Mouse (Mus musculus) heart, embryonic 14.5 days (tissue): ENCODE measurements around the gene Rps6ka2. TPM values are rescaled to one million over a fixed set of nuclear protein-coding genes. Genes with fewer than 3 reads are reported as not detected.

Experiments used
- ATAC-seq: fragments of 200-750 bp; cut with Nextera tagmentation; 2 replicates; pipeline ENCODE4 v1.8.0; 2017; ENCODE audit warnings: low read depth, moderate TSS enrichment; ENCODE audit not compliant: insufficient number of reproducible peaks, insufficient read depth, low FRiP score
- H3K27ac ChIP-seq, 2 experiments: fragments of 200-500 bp in 1 of 2; fragments of 300-500 bp in 1 of 2; sonication (generic) in 1 of 2; replicated peaks in 1 of 2; 2 replicates each; pipeline ENCODE4 v1.5.1; 2012 to 2014; ENCODE audit warnings: low read depth in 2 of 2, low read length in 2 of 2, control low read depth in 1 of 2, mild to moderate bottlenecking in 1 of 2, mixed read lengths in 1 of 2; ENCODE audit not compliant: control insufficient read depth in 1 of 2, insufficient read depth in 1 of 2
- H3K27me3 ChIP-seq: fragments of 300-500 bp; sonication (generic); 2 replicates; pipeline ENCODE4 v1.6.1; 2014; ENCODE audit warnings: mild to moderate bottlenecking, low read length, control low read depth; ENCODE audit not compliant: control insufficient read depth, insufficient read depth
- H3K36me3 ChIP-seq: fragments of 300-500 bp; sonication (generic); 2 replicates; pipeline ENCODE4 v1.6.1; 2014; ENCODE audit warnings: mild to moderate bottlenecking, control low read depth, low read length, mixed read lengths; ENCODE audit not compliant: control insufficient read depth, insufficient read depth
- H3K4me1 ChIP-seq, 2 experiments: fragments of 200-500 bp in 1 of 2; fragments of 300-500 bp in 1 of 2; sonication (generic) in 1 of 2; 2 replicates each; pipeline ENCODE4 v1.6.1; 2012 to 2014; ENCODE audit warnings: low read length in 2 of 2, control low read depth in 1 of 2, mixed read lengths in 1 of 2; ENCODE audit not compliant: control insufficient read depth in 2 of 2, insufficient read depth in 2 of 2
- H3K4me2 ChIP-seq: fragments of 300-500 bp; sonication (generic); 2 replicates; pipeline ENCODE4 v1.6.1; 2014; ENCODE audit warnings: mild to moderate bottlenecking, low read length
- H3K4me3 ChIP-seq, 2 experiments: fragments of 200-500 bp in 1 of 2; fragments of 300-500 bp in 1 of 2; sonication (generic) in 1 of 2; 2 replicates each; pipeline ENCODE4 v1.5.1; 2012 to 2014; ENCODE audit warnings: low read length in 2 of 2, mild to moderate bottlenecking in 2 of 2, control low read depth in 1 of 2, low read depth in 1 of 2, moderate library complexity in 1 of 2; ENCODE audit not compliant: control insufficient read depth in 1 of 2, insufficient read depth in 1 of 2
- H3K9ac ChIP-seq: fragments of 300-500 bp; sonication (generic); 2 replicates; pipeline ENCODE4 v1.6.1; 2014; ENCODE audit warnings: mild to moderate bottlenecking, low read length
- H3K9me3 ChIP-seq: fragments of 300-500 bp; sonication (generic); 2 replicates; pipeline ENCODE4 v1.6.1; 2016; ENCODE audit warnings: low read length, control low read depth; ENCODE audit not compliant: control insufficient read depth
- WGBS: fragments of 180-500 bp; shearing (Covaris S2); extraction: QIAGEN DNeasy Blood & Tissue Kit; methylation state at CpG from one replicate; pipeline ENCODE4 v1.1.7; 2014; 5-methylcytosine and 5-hydroxymethylcytosine counted together
- polyA plus RNA-seq: library from polyadenylated mRNA; unstranded; fragments of >200 nt; fragmentation: Nextera tagmentation; extraction: Ambion mirVana; gene quantifications from 2 replicates; pipeline ENCODE4 v1.2.1, GENCODE M21; 2014

Rps6ka2 gene
- polyA plus RNA-seq, 1 experiment from 2014 or later, result 43.7 TPM

DNA sequence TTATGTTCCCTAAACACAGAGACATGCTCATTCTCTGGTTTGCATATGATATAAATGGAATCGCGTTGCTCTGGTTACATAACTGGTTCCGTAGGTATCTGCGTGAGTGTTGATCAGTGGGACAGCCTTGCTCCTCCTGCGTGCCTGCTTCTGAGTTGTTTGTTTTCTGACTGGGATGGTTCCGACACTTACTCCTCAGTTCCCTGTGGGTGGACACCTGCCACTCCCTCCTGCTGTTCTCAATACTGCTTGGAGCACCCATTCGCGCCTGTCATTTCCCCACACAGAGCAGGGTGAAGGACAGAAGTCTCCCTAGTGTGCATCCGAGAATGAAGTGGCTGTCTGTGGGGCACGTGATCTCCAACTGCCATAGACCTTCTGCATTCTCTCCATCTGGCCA lies 20.1 kb downstream of the Rps6ka2 start:
- Histone ChIP-seq H3K4me1 (peaks cover 5 to 8% of the 10 kb centered on the region in 2 experiments; a peak in 3 of 4 replicates), H3K36me3 (peaks cover 19% of the 10 kb centered on the region), H3K27me3 (no peaks in the 10 kb centered on the region), H3K4me3 (no peak overlapping the region), H3K27ac (no peak overlapping the region), H3K4me2 (no peak overlapping the region), H3K9ac (no peak overlapping the region), H3K9me3 (no peaks in the 10 kb centered on the region)
- ATAC-seq, result no peak
- WGBS, result 81% methylated on average over 10 of the region's 10 CpGs

- no peak overlapping the region for H3K4me2 ChIP-seq
- no peaks in the 10 kb centered on the region for H3K36me3 ChIP-seq
- no peak for ATAC-seq
- H3K27me3 ChIP-seq, result no peaks in the 10 kb centered on the region
- H3K9me3 ChIP-seq, result no peaks in the 10 kb centered on the region
- no peak overlapping the region for H3K9ac ChIP-seq
- no peak overlapping the region for H3K27ac ChIP-seq
- WGBS, result 64% methylated on average over 7 of the region's 7 CpGs
- peaks cover 22 to 27% of the 10 kb centered on the region in 2 experiments for H3K4me1 ChIP-seq
- no peak overlapping the region for H3K4me3 ChIP-seq
Observed at GRCm38 (mm10) chr17:7194140-7194840, 24.4 kb downstream of the Rps6ka2 start.

DNA sequence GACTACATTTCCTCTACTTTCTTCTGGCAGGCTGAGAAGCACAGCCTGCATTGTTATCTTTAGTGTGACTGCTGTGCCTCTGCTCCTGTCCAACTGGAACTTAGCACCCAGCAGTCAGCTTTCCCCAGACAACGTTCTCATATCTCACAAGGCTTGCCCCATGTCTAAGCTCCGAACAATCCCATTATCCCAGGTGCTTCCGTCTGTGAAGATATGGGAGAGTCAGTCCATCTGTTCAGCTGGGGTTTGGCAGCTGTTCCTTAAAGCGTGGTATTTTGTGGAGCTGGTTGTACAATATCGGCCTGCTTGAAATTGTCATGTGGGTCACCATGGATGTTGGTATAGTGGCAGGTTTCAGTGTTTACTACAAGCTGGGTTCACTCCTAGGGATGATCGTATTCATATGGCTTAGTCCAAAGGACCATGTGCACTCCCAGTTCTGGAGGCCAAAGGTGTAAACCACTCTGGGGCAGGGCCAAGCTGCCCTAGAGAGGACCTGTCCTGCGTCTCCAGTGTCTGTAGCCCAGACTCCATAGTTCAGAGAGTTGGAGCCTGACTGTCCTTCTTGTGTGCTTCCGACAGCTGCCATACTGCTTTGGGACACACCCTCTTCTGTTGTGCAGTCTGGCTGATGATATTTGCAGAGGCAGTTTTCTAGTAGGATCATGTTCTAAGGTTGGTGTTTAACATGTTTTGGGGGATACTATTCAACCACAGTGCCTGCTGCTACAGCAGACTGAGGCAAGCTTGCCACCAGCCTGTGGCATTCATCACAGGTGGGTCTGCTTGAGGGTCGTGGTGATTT lies 27.4 kb downstream of the Rps6ka2 start:
- 36% methylated on average over 9 of the region's 9 CpGs for WGBS
- H3K9ac ChIP-seq, result peak overlapping the region; percentile 34; the same call in 1 of the 2 replicates
- H3K4me3 ChIP-seq, result no peak overlapping the region
- H3K36me3 ChIP-seq, result no peaks in the 10 kb centered on the region
- H3K9me3 ChIP-seq, result no peaks in the 10 kb centered on the region
- H3K27ac ChIP-seq, result peak overlapping the region; percentile 5 to 53; a peak in 1 of 4 replicates
- peaks cover 22 to 27% of the 10 kb centered on the region in 2 experiments for H3K4me1 ChIP-seq
- ATAC-seq, result 0 out of 2 replicates have a peak, but pooled peaks have one; percentile 19
- peak overlapping the region; percentile 11; the same call in 1 of the 2 replicates for H3K4me2 ChIP-seq
- no peaks in the 10 kb centered on the region for H3K27me3 ChIP-seq

GRCm38 (mm10) chr17:7204771-7205406 lies 35.0 kb downstream of the Rps6ka2 start:
- Histone ChIP-seq H3K36me3 (no peaks in the 10 kb centered on the region), H3K4me3 (no peak overlapping the region), H3K27ac (no peak overlapping the region), H3K27me3 (no peaks in the 10 kb centered on the region), H3K9me3 (no peaks in the 10 kb centered on the region), H3K4me1 (peaks cover 10 to 11% of the 10 kb centered on the region in 2 experiments), H3K9ac (no peak overlapping the region), H3K4me2 (no peak overlapping the region)
- 69% methylated on average over 11 of the region's 11 CpGs for WGBS
- no peak for ATAC-seq

- Histone ChIP-seq H3K4me3 (no peak overlapping the region), H3K4me1 (peaks cover 12 to 14% of the 10 kb centered on the region in 2 experiments), H3K27me3 (no peaks in the 10 kb centered on the region), H3K9me3 (no peaks in the 10 kb centered on the region), H3K4me2 (no peak overlapping the region), H3K36me3 (no peaks in the 10 kb centered on the region), H3K27ac (no peak overlapping the region), H3K9ac (no peak overlapping the region)
- WGBS, result 74% methylated on average over 6 of the region's 6 CpGs
- no peak for ATAC-seq
Observed at GRCm38 (mm10) chr17:7206434-7207145, 36.7 kb downstream of the Rps6ka2 start.

- ATAC-seq, result no peak
- 80% methylated on average over 11 of the region's 11 CpGs for WGBS
- no peak overlapping the region for H3K4me2 ChIP-seq
- H3K9ac ChIP-seq, result no peak overlapping the region
- peaks cover 11 to 18% of the 10 kb centered on the region in 2 experiments for H3K4me1 ChIP-seq
- H3K27me3 ChIP-seq, result no peaks in the 10 kb centered on the region
- H3K36me3 ChIP-seq, result no peaks in the 10 kb centered on the region
- no peak overlapping the region for H3K27ac ChIP-seq
- no peaks in the 10 kb centered on the region for H3K9me3 ChIP-seq
- H3K4me3 ChIP-seq, result no peak overlapping the region
Observed at GRCm38 (mm10) chr17:7210648-7211047, 40.7 kb downstream of the Rps6ka2 start.

DNA sequence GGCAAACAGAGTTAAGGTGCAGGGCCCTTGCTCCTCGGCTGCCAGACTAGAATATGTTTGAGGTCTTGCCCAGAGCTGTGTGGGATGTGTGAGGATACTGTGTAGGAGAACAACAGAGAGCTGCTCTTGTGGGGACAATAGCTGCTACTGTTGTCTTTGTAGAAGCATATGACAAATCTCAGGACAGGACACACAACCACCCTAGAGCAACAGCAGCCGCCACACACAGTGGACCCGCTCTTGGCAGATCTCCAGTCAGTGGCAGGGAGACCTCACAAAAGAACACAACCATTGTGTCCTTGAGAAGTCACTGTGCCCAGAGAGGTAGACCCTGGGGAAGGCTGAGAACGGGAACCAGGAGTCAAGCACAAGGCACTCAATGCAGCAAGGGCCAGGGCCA lies 42.0 kb downstream of the Rps6ka2 start:
- 58% methylated on average over 4 of the region's 4 CpGs for WGBS
- no peak for ATAC-seq
- H3K27ac ChIP-seq, result no peak overlapping the region

More for the DNA sequence above, 42.0 kb downstream of the Rps6ka2 start:
- peaks cover 17 to 18% of the 10 kb centered on the region in 2 experiments for H3K4me1 ChIP-seq
- H3K9ac ChIP-seq, result no peak overlapping the region
- no peak overlapping the region for H3K4me3 ChIP-seq
- no peaks in the 10 kb centered on the region for H3K27me3 ChIP-seq
- H3K36me3 ChIP-seq, result no peaks in the 10 kb centered on the region
- H3K9me3 ChIP-seq, result no peaks in the 10 kb centered on the region
- H3K4me2 ChIP-seq, result no peak overlapping the region
